In the genomic region with DNA sequence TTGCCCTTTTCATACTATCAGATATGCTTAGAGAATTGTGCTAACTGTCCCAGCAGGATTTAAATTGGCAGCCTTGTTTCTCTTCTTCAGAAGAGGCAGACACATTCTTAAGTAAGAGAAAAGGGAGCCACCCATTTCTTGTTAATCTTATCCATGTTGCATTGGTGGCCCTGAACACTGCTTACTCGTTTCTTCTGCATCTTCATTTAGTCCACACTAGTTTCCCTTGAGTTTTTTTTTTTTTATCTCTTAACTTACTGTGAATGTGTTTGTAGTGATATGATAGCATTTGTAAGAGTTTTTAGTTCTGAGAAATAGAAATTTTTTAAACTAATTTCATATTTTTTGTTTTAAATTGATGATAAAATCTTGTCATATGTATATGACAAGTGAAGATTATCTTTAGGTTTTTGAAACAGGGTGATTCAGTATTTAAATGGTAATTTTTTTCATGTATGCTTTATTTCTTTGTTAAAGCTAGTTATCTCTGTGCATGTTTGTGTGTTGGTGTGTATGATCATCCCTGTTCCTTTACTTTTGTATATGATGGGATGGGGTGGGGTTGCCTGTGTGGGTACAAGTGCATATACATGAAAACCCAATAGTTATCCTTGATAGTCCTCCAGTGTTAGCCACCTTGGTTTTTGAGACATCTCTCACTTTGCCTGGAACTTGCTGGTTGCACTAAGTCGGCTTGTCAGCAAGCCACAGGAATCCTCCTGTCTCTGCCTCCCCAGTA, we compare ENCODE assay signal across 1 mouse cellular context.
TF ChIP-seq lines count a peak whose summit lies in the region.

No protein-coding gene starts in this region.

TF ChIP-seq in MEL, 35 proteins besides CTCF, POLR2A, EP300 and RAD21:
- TF ChIP-seq MYB (IDR thresholded peaks at IDR 0.05; ENCODE audit: low read depth, low read length): no peak
- peak; percentile 76 for TF ChIP-seq ZNF384 (IDR thresholded peaks at IDR 0.05; ENCODE audit: low read depth, low read length)
